Mouse (Mus musculus) urinary bladder, postnatal 4 days (tissue): Measurements from ENCODE around the gene Il19.

Experiments used
- DNase-seq, 2 experiments: peaks; one replicate each; pipeline ENCODE4 v3.0.0; 2021 to 2022; ENCODE audit warnings: low spot score in 2 of 2

Il19 gene

GRCm38 (mm10) chr1:130940065-130940687 lies at the start of gene Il19:
Gene Il19 (minus strand): TSS chr1:130940115.
- no peak for DNase-seq

DNA sequence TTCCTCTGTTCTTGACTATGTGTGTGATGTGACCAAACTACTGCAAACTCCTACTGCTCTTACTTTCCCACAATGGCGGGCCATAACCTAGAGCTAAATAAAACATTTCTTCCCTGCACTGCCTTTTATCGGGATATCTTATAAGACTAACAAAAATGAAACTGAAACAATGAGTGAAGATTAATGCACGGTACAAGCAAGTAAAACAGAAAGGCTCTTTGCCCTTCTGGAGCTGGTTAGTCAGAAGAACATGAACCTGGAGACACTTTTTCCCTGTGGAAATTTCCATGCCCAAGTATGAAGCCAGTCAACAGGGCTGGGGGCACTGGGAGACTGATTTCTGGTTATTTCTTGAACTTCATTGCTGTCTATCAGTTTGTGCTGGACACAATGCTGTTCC lies 49.4 kb upstream of the Il19 start:
- no peak for DNase-seq

GRCm38 (mm10) chr1:130987418-130987817 lies 47.5 kb upstream of the Il19 start:
- DNase-seq: no peak

DNA sequence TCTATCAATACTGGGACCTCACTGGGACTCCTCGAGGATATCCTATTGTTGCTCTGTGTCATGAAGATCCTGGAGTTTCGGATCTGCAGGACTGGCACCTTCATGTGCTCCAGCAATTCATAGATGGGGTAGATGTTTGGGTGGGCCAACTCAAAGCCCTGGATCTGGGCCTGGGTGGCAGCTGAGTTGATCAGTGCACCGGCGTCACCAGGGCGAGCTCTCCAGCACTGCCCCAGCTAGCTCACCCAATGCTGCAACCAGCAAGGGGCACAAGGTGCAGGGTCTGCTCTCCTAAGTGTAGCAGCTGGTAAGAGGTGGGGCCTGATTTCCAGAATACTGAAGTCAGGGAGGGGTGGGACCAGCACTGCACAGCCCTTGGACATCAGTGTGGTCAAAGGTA lies 47.1 kb upstream of the Il19 start:
- DNase-seq: no peak

- no peak for DNase-seq
Measured at GRCm38 (mm10) chr1:130984441-130984840, 44.5 kb upstream of the Il19 start.

- DNase-seq: no peak
Measured at GRCm38 (mm10) chr1:130979455-130979854, 39.5 kb upstream of the Il19 start.

DNA sequence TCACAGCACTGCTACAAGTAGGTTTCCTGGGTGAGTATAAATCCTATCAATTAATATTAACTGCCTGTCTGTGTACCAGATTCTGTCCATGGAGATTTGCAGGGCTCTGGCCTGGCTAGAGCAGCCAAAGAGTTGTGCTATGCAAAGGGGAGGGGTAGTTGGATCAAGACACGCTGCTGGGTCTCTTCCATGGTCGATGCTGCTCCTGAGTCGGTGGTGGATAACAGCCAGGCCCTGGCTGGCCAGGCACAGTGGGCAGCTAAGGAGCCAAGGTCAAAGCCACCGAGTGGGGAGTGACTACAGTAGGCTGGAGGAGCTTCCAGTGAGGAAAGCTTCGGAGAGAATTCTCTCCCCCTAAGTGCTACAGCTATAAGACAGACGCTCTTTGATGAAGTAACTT lies 24.0 kb upstream of the Il19 start:
- no peak for DNase-seq

DNA sequence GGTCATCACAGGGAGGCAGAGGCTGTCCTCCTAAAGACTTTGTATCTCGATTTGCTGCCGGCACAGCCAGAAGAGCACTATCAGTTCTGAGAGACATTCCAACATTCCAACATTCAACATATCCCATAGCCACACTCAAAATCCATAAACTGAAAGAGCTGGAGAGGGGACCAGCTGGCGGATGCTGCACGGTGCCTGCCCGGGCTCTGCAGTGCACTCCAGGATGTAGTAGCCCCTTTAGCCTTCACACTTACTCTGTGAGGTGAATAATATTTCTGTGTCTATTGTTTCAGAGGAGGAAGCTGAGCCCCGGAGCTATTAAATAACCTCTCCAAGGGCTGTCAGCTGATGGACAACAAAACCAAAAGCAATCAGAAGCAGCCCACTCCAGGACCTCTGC lies 7.0 kb upstream of the Il19 start:
- no peak for DNase-seq

DNA sequence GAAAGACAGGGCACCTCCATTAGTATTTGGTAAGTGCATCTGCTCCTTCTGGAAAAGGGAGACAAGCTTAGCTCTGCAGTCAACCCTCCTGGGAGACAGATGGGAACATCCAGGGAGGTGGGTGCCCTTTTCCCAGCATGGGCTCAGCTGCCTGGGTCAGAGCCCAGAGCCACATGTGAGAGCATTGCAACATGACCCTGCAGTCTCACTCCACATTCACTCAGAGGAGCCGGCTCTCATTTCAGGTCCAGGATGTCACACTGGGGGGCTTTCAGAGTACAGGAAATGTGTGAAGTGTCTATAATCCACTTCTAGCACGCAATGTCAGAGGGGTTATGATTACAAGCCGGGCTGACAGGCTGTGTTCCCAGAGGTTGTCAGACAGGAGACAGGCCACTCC lies 1.9 kb upstream of the Il19 start:
- DNase-seq: no peak

- DNase-seq: no peak
Measured at GRCm38 (mm10) chr1:130938192-130938591, 1.7 kb downstream of the Il19 start.

DNA sequence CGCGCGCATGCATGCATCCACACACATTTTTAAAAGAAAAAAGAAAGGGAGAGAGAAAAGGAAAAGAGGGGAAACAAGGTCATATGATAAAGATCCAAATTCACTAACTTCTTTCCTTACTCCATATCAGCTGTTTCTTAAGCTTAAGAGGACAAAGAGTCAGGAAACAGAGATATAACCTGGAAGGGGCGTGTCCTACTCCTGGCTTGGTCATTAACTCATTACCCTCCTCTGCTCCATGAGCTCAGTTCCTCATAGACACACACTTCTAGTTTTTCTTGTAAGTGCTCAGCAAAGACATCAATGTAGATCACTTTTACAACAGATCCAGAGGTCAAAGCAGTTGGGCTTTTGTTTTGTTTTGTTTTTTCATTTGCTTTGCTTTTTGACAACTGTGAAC lies 2.7 kb downstream of the Il19 start:
- no peak for DNase-seq

DNA sequence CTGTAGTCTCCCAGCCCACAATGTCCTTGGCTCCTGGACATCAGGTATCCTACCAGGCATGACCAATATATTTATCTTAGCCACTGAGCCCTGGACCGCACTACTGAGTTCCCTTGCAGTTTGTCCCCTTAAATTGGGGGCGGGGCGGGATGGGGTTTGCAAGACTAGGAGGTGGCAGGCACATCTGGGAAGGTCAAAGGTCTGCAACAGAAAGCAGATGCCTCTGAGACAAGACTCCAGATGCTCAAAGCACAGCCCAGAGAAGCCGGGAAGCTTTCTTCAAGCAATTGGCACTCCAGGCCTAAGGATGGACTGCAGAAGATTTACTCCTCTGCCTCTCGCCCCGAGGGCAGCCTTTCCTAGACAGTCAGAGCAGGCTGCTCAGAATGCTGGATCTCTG lies 3.6 kb downstream of the Il19 start:
- no peak for DNase-seq

- DNase-seq: no peak
Measured at GRCm38 (mm10) chr1:130926484-130926883, 13.4 kb downstream of the Il19 start.

DNA sequence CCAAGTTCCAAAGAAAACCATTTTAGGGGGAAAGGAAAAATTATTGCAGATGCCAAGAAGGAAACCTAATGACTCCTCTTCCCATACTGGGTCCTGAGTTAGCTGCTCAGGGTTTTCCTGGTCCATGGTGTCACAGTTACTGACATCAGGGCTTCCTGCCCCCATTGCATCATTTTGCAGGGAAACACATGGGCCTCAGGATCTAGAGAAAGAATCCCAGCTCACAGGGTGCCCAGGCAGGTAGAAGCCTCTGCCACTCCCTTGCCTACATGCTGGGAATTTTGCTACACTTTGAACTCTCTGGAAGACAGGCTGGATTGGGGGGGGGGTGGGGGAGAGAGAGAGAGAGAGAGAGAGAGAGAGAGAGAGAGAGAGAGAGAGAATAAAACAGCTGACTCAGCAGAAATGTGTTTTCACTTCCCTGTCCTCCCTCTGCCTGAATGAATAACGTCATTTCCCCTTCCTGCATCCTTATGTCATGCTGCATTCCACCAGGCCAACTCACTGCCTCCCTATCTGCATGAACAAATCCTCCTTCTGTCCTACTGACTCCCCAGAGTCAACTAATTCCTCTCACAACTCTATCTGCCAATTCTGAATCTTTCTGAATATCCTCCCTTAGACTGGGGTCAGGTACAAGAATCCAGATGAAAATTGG lies 21.5 kb downstream of the Il19 start:
- no peak for DNase-seq

GRCm38 (mm10) chr1:130911401-130912010 lies 28.4 kb downstream of the Il19 start, which contains the start of gene Il20:
Gene Il20 (minus strand): TSS chr1:130911451.
- no peak for DNase-seq

DNA sequence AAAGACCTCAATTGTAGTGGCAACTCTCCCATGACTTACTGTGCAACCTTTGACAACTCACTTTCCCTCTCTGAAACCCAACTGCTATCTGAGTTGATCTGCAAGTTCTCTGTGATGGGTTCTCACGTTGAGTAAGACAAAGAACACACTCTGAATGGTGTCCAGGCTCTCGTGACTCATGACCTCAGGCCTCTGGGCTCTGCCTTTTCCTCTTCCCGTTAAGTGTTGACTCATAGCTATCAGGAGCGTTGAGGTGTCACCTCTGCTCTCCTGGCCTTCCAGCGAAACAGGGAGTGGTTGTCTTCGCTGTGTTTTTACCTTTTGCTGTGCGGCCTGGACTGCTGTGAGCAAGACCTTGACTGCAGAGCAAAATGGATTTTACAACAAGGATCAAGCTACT lies 37.4 kb downstream of the Il19 start:
- DNase-seq: no peak

DNA sequence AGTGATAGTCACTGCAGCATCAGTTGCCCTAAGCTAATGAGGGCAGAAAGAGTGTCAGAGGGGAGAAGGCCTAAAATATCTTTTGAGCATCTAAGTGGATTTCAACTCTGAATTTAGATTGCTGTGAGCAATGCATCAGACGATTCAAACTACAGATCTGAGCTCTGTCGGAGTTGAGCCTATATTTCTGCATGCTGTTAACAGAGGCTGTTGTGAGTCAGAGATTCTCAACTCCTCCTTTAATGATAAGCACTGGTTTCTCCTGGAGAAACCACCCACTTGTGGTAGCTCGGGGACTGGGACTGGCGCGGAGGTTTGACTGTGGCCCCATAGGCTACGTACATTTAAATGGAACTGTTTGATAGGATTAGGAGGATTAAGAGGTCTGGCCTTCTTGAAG lies 45.4 kb downstream of the Il19 start:
- no peak for DNase-seq

GRCm38 (mm10) chr1:130893329-130894040 lies 46.4 kb downstream of the Il19 start:
- no peak for DNase-seq

DNA sequence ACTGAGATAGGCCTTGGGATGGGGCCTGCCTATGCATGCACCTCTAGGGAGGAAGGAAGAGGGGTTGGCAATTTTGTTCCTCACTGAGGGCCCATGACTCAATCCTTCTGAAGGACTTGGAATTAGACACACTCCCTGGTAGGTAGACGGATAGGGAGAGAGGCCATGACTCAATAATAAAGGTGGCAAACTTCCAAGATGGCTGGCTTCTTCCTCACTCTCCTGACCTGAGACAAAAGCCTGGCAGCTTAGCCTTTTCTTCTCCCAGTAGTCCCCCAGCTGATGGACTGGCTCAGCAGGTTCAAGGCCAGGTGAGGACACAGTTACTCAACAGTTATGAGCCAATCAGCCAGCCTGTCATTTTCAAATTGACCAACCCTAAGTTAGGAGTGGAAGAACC lies 47.5 kb downstream of the Il19 start:
- DNase-seq: no peak

- DNase-seq: no peak
Measured at GRCm38 (mm10) chr1:130887354-130887753, 52.6 kb downstream of the Il19 start, which contains the start of gene Il24. Gene Il24 (minus strand): TSS chr1:130887454.

DNA sequence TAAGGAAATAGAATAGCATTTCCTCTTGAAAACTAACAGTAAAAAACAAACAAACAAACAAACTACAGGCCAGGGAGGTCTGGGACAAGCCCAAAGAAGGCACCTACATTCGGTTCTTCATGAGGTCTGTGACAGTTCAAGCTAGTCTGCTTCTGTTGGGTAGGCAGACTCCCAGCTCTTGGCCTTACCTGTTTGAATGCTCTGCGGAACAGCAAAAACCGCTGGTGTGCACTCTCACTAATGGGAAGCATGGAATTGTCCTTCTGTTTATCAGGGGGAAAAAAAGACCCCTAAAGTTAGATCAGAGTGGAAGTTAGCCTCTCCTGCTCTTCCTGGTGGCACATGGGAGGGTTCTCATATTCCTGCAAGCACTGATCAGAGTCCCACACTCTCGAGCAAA lies 56.8 kb downstream of the Il19 start:
- DNase-seq: no peak
